Mouse (Mus musculus): ENCODE results near the gene Hspa8.

DNA sequence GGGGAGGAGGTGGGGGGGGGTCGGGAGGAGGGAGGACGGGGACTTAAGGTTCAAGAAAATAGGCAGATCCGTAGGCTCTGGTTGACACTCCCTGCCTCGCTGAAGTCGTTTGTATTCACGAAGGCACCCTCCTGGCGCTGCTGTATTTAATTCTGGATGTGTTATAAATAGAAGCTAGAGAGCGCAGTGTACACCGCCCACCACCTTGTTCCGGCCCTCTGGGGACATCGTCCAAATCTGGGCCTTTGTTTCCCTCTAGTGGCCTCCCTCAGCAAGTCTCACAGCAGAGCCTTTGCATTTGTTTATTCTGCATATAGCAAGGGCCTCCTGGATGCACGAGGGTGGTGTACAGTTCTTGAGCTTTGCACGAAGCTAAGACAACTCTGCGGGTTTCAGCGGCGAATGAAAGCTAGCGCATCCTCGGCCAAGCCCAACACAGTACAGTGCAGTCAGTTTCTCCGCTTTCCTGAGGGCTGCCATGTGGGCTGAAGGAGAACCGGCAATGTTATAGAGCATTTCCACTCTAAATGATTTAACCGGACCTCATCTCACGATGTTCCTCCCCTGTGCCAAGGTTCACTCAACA is 43.0 kb upstream of the Hspa8 start:
- TF ChIP-seq CTCF (IDR thresholded peaks at IDR 0.05) (peak; percentile 86), EP300 (IDR thresholded peaks at IDR 0.05) (no peak)
